ENCODE assay signal across 10 mouse cellular contexts in genomic region chr17:27001889-27002288, GRCm38 (mm10). TPM values are rescaled to one million over a fixed set of nuclear protein-coding genes. Genes with fewer than 3 reads are reported as not detected.
DNase-seq lines count a peak whose midpoint lies in the region; ATAC-seq and TF ChIP-seq lines count a peak whose summit lies in the region.
"Had no signal": no experiment of that assay in that cellular context is flagged by ENCODE, and none has a peak within 500 bp of the region (broad histone marks: within the 10 kb centered on the region; RNA-seq: fewer than 3 reads in every experiment).

No protein-coding gene starts in this region.

- no peak for ATAC-seq in heart, postnatal 0 days (ENCODE audit: insufficient read depth, low read depth)
- no peak for ATAC-seq in heart, embryonic 11.5 days (replicated peaks; ENCODE audit: insufficient number of reproducible peaks, low FRiP score, low TSS enrichment)
- no peak for ATAC-seq in liver, postnatal 0 days

- DNase-seq in heart, postnatal 0 days (ENCODE audit: low spot score) = no peak
- DNase-seq in 3T3-L1 (ENCODE audit: low read depth, low spot score) (peak; percentile 14), MEL-GATA-1-ER (ENCODE audit: extremely low read depth, low read depth) (peak; percentile 38)
- DNase-seq in liver, postnatal 0 days = peak; percentile 68
- DNase-seq in gastrocnemius, adult 18-20 months (ENCODE audit: low spot score) = no peak
- DNase-seq in adrenal gland, adult 18-20 months (ENCODE audit: low spot score in 2 of 2) = no peak
- DNase-seq in left cerebral cortex, postnatal 10 days (ENCODE audit: extremely low spot score in 1 of 2, low spot score in 2 of 2) = no peak
- DNase-seq: adrenal gland, adult 2 months had no signal

- no peak overlapping the region for H3K27ac ChIP-seq in heart, postnatal 0 days (ENCODE audit: low read depth)
- no peak overlapping the region for H3K27ac ChIP-seq in heart, embryonic 11.5 days (ENCODE audit: low read depth, low read length)
- no peak overlapping the region for H3K27ac ChIP-seq in liver, postnatal 0 days (ENCODE audit: low read depth)
- H3K27ac ChIP-seq: stomach, embryonic 15.5 days had no signal

- no peak overlapping the region for H3K4me2 ChIP-seq in heart, postnatal 0 days (ENCODE audit: low read depth, low read length)
- H3K4me2 ChIP-seq in heart, embryonic 11.5 days = no peak overlapping the region
- no peak overlapping the region for H3K4me2 ChIP-seq in liver, postnatal 0 days (ENCODE audit: low read depth, low read length)
- H3K4me2 ChIP-seq: stomach, embryonic 15.5 days had no signal

- no peak overlapping the region for H3K4me3 ChIP-seq in heart, postnatal 0 days (ENCODE audit: low read depth, low read length)
- no peak overlapping the region for H3K4me3 ChIP-seq in heart, embryonic 11.5 days (ENCODE audit: low read depth, low read length)
- H3K4me3 ChIP-seq in liver, postnatal 0 days (ENCODE audit: low read depth, low read length) = no peak overlapping the region
- H3K4me3 ChIP-seq: stomach, embryonic 15.5 days had no signal

- no peaks in the 10 kb centered on the region for H3K27me3 ChIP-seq in heart, postnatal 0 days (ENCODE audit: control insufficient read depth, insufficient read depth, low read length)
- no peaks in the 10 kb centered on the region for H3K27me3 ChIP-seq in heart, embryonic 11.5 days (ENCODE audit: control insufficient read depth, insufficient read depth, low read length)
- no peaks in the 10 kb centered on the region for H3K27me3 ChIP-seq in liver, postnatal 0 days (ENCODE audit: insufficient read depth, low read length)
- H3K27me3 ChIP-seq: stomach, embryonic 15.5 days had no signal

- TF ChIP-seq EP300 in heart, postnatal 0 days (IDR thresholded peaks at IDR 0.05; ENCODE audit: low read depth) = no peak
- TF ChIP-seq EP300 in liver, postnatal 0 days (IDR thresholded peaks at IDR 0.05; ENCODE audit: low read depth) = no peak

- intact Hi-C loops in left cerebral cortex, postnatal 10 days (cut with DNase I) = no loop called here

- no peak overlapping the region for H3K9ac ChIP-seq in heart, postnatal 0 days (replicated peaks; ENCODE audit: low read depth, low read length)
- no peak overlapping the region for H3K9ac ChIP-seq in heart, embryonic 11.5 days (ENCODE audit: low read depth, low read length)
- H3K9ac ChIP-seq in liver, postnatal 0 days (replicated peaks) = no peak overlapping the region
- H3K9ac ChIP-seq: stomach, embryonic 15.5 days had no signal

- no peaks in the 10 kb centered on the region for H3K4me1 ChIP-seq in heart, postnatal 0 days (ENCODE audit: control insufficient read depth, insufficient read depth)
- no peaks in the 10 kb centered on the region for H3K4me1 ChIP-seq in heart, embryonic 11.5 days (ENCODE audit: control insufficient read depth, insufficient read depth, low read length)
- H3K4me1 ChIP-seq in liver, postnatal 0 days (ENCODE audit: insufficient read depth) = no peaks in the 10 kb centered on the region
- H3K4me1 ChIP-seq: stomach, embryonic 15.5 days had no signal

- no peaks in the 10 kb centered on the region for H3K9me3 ChIP-seq in heart, postnatal 0 days (replicated peaks; ENCODE audit: control insufficient read depth, low read length)
- H3K9me3 ChIP-seq in heart, embryonic 11.5 days (replicated peaks; ENCODE audit: control insufficient read depth, low read length) = no peaks in the 10 kb centered on the region
- no peaks in the 10 kb centered on the region for H3K9me3 ChIP-seq in liver, postnatal 0 days (ENCODE audit: low read length)
- H3K9me3 ChIP-seq: stomach, embryonic 15.5 days had no signal

- WGBS in heart, postnatal 0 days = 48% methylated on average over 6 of the region's 6 CpGs
- 46% methylated on average over 6 of the region's 6 CpGs for WGBS in heart, embryonic 11.5 days (ENCODE audit: insufficient replicate concordance)
- 55% methylated on average over 6 of the region's 6 CpGs for WGBS in liver, postnatal 0 days (ENCODE audit: insufficient replicate concordance)

- peak; percentile 41 for TF ChIP-seq CTCF in heart, postnatal 0 days (IDR thresholded peaks at IDR 0.05; ENCODE audit: low read depth)
- peak; percentile 80 for TF ChIP-seq CTCF in liver, postnatal 0 days (IDR thresholded peaks at IDR 0.05; ENCODE audit: low read depth)

- H3K36me3 ChIP-seq in heart, postnatal 0 days (replicated peaks; ENCODE audit: control insufficient read depth, insufficient read depth, low read length) = no peaks in the 10 kb centered on the region
- H3K36me3 ChIP-seq in heart, embryonic 11.5 days (ENCODE audit: control insufficient read depth, insufficient read depth, low read length) = no peaks in the 10 kb centered on the region
- H3K36me3 ChIP-seq in liver, postnatal 0 days (replicated peaks; ENCODE audit: insufficient read depth, low read length) = no peaks in the 10 kb centered on the region
- H3K36me3 ChIP-seq: stomach, embryonic 15.5 days had no signal

RNA-seq across cellular contexts. Expression of gene Bak1, which starts 26.9 kb away (rescaled TPM):
- 77.6 and 82.4 TPM in 2 replicates for total RNA-seq in heart, postnatal 0 days (2014; rRNA removed; ENCODE audit: low replicate concordance)
- 4.2 and 4.5 TPM in 2 replicates for polyA plus RNA-seq in heart, postnatal 0 days (2015; fragmentation: Nextera tagmentation; extraction: Ambion mirVana)
- polyA plus RNA-seq in heart, embryonic 11.5 days (2014; fragmentation: Nextera tagmentation; extraction: Ambion mirVana) = 11.0 and 11.4 TPM in 2 replicates
- 2.7 and 2.9 TPM in 2 replicates for polyA plus RNA-seq in liver, postnatal 0 days (2015; fragmentation: Nextera tagmentation; extraction: Ambion mirVana)
- total RNA-seq in gastrocnemius, adult 18-20 months (2021) = 10 to 100 TPM; 18.0 to 20.0 TPM
- total RNA-seq in adrenal gland, adult 18-20 months (2021) = 10 to 100 TPM; 27.2 to 31.0 TPM
- 10 to 100 TPM; 29.7 to 32.1 TPM for total RNA-seq in left cerebral cortex, postnatal 10 days (2021)

RNA-seq across cellular contexts. Expression of gene Zbtb9, which starts 28.9 kb away (rescaled TPM):
- total RNA-seq in heart, postnatal 0 days (2014; rRNA removed; ENCODE audit: low replicate concordance) = 4.0 and 10.9 TPM in 2 replicates
- polyA plus RNA-seq in heart, postnatal 0 days (2015; fragmentation: Nextera tagmentation; extraction: Ambion mirVana) = 5.0 and 5.4 TPM in 2 replicates
- polyA plus RNA-seq in heart, embryonic 11.5 days (2014; fragmentation: Nextera tagmentation; extraction: Ambion mirVana) = 6.8 and 7.9 TPM in 2 replicates
- polyA plus RNA-seq in liver, postnatal 0 days (2015; fragmentation: Nextera tagmentation; extraction: Ambion mirVana) = 3.3 and 4.4 TPM in 2 replicates
- under 1 TPM; 0.66 TPM for total RNA-seq in gastrocnemius, adult 18-20 months (2021)
- total RNA-seq in adrenal gland, adult 18-20 months (2021) = 1 to 10 TPM; 6.4 to 8.0 TPM
- 10 to 100 TPM; 14.6 to 16.0 TPM for total RNA-seq in left cerebral cortex, postnatal 10 days (2021)

RNA-seq across cellular contexts. Expression of gene Itpr3, which starts 55.2 kb away (rescaled TPM):
- 6.9 and 7.0 TPM in 2 replicates for total RNA-seq in heart, postnatal 0 days (2014; rRNA removed; ENCODE audit: low replicate concordance)
- 0.75 and 0.89 TPM in 2 replicates for polyA plus RNA-seq in heart, postnatal 0 days (2015; fragmentation: Nextera tagmentation; extraction: Ambion mirVana)
- polyA plus RNA-seq in heart, embryonic 11.5 days (2014; fragmentation: Nextera tagmentation; extraction: Ambion mirVana) = 2.1 and 2.2 TPM in 2 replicates
- polyA plus RNA-seq in liver, postnatal 0 days (2015; fragmentation: Nextera tagmentation; extraction: Ambion mirVana) = 0.36 and 0.45 TPM in 2 replicates
- 1 to 10 TPM; 1.4 to 2.2 TPM for total RNA-seq in gastrocnemius, adult 18-20 months (2021)
- total RNA-seq in adrenal gland, adult 18-20 months (2021) = 1 to 10 TPM; 5.5 to 6.2 TPM
- total RNA-seq in left cerebral cortex, postnatal 10 days (2021) = 1 to 10 TPM; 2.1 to 2.9 TPM

Comparison
In these comparisons a context has a peak if more than half of its experiments do, and no peak if none do; other contexts are left out.
1. DNase-seq: peak in 3T3-L1 (single experiment), MEL-GATA-1-ER (single experiment) and liver, postnatal 0 days (single experiment); none in heart, postnatal 0 days (single experiment), gastrocnemius, adult 18-20 months (single experiment), adrenal gland, adult 18-20 months (0 of 2) and left cerebral cortex, postnatal 10 days (0 of 2).